Mouse (Mus musculus) heart, adult 8-10 months (tissue): Measurements from ENCODE around the gene Copa. TPM values are rescaled to one million over a fixed set of nuclear protein-coding genes. Genes with fewer than 3 reads are reported as not detected.

Experiments
- DNase-seq: peaks from one replicate; pipeline ENCODE4 v3.0.0; 2022; ENCODE audit warnings: low spot score
- total RNA-seq, 4 experiments: library from RNA; stranded (reverse); gene quantifications; 2 replicates each; pipeline ENCODE4 v1.2.4; 2022

Gene Copa
- 100 to 1,000 TPM; 103 to 115 (median 113) TPM for total RNA-seq

- DNase-seq, result peak; percentile 95
These were observed at the start of gene Copa, which contains the start of gene Ncstn for GRCm38 (mm10) chr1:172082101-172082898. TSS of gene Copa (plus strand) at chr1:172082529. TSS of gene Ncstn (minus strand) at chr1:172082795.

DNA sequence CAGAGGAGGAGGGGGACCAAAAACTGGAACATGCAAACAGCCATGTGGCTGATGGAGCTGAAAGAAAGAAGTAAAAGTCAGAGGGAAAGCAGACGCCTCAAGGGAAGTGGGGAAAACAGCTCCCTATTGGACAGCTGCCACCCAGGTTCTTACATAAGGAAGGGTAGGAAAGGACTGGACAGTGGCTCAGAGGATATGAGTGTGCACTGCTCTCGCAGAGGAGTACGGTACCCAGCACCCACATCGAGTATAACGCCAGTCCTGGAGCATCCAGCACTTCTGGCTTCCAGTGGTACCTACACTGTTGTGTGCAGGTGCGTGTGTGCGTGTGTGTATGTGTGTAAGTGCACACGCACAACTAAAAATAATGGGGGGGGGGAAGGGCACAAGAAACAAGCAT is 35.9 kb upstream of the Copa start:
- DNase-seq, result no peak

- DNase-seq, result peak; percentile 46
These were observed 35.4 kb upstream of the Copa start for GRCm38 (mm10) chr1:172046938-172047337.

- no peak for DNase-seq
These were observed 34.0 kb upstream of the Copa start for GRCm38 (mm10) chr1:172048241-172048734.

DNA sequence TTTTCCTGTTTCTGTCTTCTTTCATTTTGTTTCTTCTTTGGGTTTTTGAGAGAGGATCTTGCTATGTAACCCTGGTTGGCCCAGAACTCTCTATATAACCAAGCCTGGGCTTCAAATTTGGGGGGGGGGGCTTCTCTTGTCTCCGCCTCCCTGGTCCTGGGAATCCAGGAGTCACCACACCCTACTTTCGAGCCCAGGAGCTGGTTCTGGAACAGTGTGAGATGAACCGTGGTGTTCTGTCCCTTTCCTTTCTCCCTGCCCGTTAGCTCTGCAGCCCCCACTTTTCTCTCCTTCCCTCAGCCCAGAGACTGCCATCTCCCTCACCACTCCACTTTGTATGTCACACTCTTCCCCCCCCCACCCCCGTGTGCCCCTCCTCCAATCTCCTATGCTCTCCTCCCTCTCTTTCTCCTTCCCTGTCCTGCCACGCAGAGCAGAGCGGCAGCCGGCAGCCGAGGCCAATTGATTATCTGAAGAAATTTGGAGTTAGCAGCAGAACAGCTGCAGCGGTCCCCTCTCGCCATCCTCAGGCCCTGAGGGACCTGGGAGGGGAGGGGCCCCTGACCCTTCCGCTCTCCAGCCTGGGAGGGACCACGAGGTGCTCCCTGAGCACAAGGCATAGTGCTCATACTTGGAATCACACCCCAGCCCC is 33.1 kb upstream of the Copa start:
- no peak for DNase-seq

GRCm38 (mm10) chr1:172052766-172053279 is 29.5 kb upstream of the Copa start:
- DNase-seq, result no peak

- DNase-seq, result no peak
These were observed 28.5 kb upstream of the Copa start for GRCm38 (mm10) chr1:172053541-172054440.

DNA sequence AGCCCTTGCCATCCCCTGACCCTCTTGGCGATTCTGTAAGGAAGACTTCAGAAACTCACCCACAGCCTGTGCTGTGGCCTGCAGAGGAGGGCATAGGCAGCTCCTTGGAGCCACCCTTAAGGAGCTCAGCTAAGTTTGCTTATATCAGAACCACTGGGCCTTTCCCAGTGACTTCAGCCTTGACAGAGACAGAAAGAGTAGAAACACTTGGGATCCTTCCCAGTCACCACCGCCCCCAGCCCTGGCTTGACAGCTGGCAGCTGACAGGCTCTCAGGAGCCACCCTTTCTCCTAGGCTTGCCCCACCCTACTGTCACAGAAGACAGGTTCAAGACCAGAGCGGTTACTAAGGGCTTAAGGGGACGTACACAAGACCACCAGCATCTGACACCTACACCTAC is 26.1 kb upstream of the Copa start:
- no peak for DNase-seq

GRCm38 (mm10) chr1:172057491-172057921 is 24.8 kb upstream of the Copa start, which contains the start of gene Nhlh1:
TSS of gene Nhlh1 (minus strand) at chr1:172057573.
- DNase-seq, result no peak

- no peak for DNase-seq
These were observed 24.0 kb upstream of the Copa start for GRCm38 (mm10) chr1:172058321-172058720.

- DNase-seq, result no peak
These were observed 23.5 kb upstream of the Copa start for GRCm38 (mm10) chr1:172058874-172059273.

DNA sequence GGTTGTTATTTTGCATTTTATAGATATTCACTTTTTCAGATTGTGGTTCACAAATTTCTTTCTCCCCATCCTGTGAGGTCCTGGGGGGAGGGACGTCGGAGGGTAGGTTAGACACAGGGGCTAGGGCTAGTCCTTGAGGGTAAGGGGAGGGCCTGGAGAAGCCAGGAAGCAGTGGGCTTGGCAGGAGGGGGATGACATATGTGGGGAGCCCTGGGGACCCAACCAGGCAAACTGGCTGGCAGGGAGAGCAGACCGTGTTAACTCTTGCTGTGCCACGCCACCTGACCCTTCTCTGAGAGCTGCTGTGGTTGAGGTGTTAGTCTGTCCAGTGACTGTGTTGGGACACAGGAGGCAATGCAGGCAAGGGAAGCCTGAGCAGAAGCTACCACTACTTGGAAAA is 21.7 kb upstream of the Copa start:
- DNase-seq, result no peak

GRCm38 (mm10) chr1:172061217-172061616 is 21.1 kb upstream of the Copa start:
- DNase-seq, result no peak

DNA sequence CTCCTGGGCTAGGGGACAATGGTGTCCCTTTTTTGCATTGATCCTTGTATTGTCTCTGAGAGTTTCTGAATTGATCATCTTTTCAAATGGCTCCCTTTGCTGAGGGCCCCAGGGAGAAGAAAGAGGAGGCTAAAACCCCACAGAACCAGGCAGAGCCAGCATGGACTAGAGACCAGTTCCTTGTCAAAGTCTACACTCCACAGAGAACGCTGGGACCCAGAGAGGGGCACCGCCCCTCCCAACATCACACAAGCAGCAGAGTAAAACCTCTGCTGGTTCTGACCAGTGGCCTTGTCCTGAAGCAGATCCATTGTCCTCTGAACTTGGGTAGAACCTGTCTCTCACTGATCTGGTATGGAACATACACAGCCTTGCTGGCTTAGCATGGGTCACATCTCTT is 20.2 kb upstream of the Copa start:
- DNase-seq, result no peak

DNA sequence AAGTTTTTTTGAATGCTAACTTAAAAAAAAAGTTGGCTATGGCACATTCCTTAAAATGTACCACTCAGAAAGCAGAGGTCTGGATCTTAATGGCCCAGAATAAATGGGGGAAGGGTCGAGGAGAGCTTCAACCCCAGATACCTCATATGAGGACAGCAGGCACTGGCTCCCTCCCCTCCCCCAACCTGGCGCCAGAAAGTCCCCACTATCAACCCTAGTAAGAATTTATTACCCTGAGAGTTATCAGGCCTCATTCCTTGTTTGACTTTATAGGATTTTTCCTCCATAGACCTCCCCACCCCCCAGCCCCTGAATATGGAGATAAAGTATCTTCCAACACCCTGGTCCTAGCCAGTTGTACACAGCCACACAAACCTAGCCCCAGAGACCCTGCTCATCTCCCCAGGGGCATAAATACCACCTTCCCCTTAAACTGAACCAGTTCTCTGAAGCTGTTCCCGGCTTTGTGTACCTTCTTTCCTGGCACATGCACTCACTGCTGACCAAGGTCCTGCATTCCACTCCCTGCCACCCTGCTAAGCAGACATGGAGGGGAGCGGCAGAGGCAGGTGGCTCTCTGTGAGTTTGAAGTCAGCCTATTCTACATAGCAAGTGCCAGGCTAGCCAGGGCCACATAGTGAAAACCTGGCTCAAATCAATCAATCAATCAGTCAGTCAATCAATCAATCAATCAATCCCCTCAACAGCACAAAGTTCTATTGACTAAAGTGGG is 18.9 kb upstream of the Copa start:
- no peak for DNase-seq

DNA sequence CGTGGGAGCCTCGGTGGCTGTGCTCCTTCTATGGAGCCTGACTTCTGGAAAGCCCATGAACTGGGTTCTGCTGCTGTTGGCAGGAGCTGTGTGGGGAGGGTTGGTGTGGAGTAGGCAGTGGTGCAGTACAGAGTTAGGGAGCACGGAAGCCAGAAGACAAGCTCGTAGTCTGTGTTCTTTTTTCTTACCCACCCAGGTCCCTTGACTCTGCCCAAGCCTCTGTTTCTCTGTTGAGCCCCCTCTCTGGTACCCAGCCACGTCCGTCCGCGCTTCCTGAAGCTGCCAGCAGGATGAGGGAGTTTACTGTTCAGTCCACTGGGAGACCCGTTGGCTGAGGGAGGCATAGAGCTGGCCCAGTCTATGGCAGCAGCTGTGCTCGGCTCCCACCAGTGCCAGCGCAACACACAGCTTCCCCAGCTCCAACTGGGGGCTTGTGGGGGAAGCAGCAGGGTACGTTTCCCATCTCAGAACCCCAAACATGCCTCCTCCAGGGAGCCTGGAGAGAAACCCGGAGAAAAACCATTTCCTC is 17.7 kb upstream of the Copa start:
- no peak for DNase-seq

DNA sequence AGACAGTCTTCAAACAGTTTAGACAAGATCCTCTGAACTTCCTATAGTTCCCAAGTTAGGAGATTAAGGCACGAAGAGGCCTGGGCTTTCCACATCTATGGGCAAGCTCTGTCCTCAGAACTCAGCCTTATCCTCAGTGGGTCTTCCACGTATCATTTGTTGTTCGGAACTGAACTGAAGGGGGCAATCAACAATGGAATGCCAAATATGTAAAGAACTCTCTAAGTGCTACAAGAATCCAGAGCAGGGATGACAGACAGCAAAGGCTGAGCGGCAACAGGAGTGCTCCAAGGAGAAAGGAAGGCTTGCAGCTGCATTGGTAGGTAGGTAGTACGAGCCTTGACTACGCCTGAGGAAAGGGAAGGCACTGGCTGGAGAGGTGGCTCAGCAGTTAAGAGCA is 12.1 kb upstream of the Copa start:
- DNase-seq, result no peak

DNA sequence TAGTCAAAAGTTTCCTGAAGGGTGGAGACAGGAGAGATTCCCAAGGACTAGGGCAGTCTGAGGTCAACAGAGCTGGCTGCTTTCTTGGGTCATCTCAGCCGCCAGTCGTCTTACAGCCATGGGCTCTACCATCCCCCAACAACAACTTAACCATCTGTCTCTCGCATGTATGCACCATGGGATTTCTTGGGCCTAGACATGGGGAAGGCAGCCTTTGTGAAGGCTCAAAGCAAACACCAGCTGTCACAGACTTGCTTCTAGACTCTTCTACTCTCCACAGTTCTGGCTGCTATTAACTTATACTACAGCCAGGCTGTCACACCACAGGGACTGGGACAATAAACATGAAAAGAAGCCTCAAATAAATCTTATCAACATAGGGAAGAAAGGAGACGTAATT is 10.8 kb upstream of the Copa start:
- DNase-seq, result no peak

GRCm38 (mm10) chr1:172072604-172073003 is 9.7 kb upstream of the Copa start:
- DNase-seq, result no peak

- DNase-seq, result no peak
These were observed 4.3 kb upstream of the Copa start for GRCm38 (mm10) chr1:172077981-172078380.
